Mouse (Mus musculus): Measurements from ENCODE around the gene Fn3k. TPM values are rescaled to one million over a fixed set of nuclear protein-coding genes. Genes with fewer than 3 reads are reported as not detected.

The Fn3k gene
- polyA plus RNA-seq, 1 experiment from 2014 or later = 6.6 TPM

- ATAC-seq (replicated peaks; ENCODE audit: low FRiP score, low read depth) (peak; percentile 99), DNase-seq (ENCODE audit: low spot score) (peak; percentile 99)
- peak within 1 kb of the TSS; percentile 69 for H3K4me2 ChIP-seq (ENCODE audit: low read length)
- H3K9me3 ChIP-seq (replicated peaks; ENCODE audit: low read length) = no peaks in the 10 kb centered on the region
- 1% methylated on average over 28 of the region's 28 CpGs for WGBS
- H3K9ac ChIP-seq (ENCODE audit: low read depth, low read length) = peak within 1 kb of the TSS; percentile 68
- no peaks in the 10 kb centered on the region; the same call in 1 of the 2 replicates for H3K36me3 ChIP-seq (ENCODE audit: insufficient read depth, low read length)
- H3K4me3 ChIP-seq (replicated peaks; ENCODE audit: low read depth, low read length) = peak within 1 kb of the TSS; percentile 68
- no peaks in the 10 kb centered on the region for H3K27me3 ChIP-seq (ENCODE audit: insufficient read depth, low read length)
- peak within 1 kb of the TSS; percentile 85 for H3K27ac ChIP-seq
- no peaks in the 10 kb centered on the region; the same call in 1 of the 2 replicates for H3K4me1 ChIP-seq (replicated peaks; ENCODE audit: insufficient read depth, low read length)
- peak; percentile 52 for TF ChIP-seq CTCF (IDR thresholded peaks at IDR 0.05; ENCODE audit: low read depth)
Measured at GRCm38 (mm10) chr11:121420830-121421552, 13.7 kb upstream of the Fn3k start, which contains the start of gene Fn3krp. TSS of gene Fn3krp (plus strand) at chr11:121421401.

GRCm38 (mm10) chr11:121421553-121422173 lies 13.1 kb upstream of the Fn3k start:
- peak overlapping the region; percentile 68 for H3K9ac ChIP-seq (ENCODE audit: low read depth, low read length)
- H3K4me3 ChIP-seq (replicated peaks; ENCODE audit: low read depth, low read length) = peak overlapping the region; percentile 68
- peak overlapping the region; percentile 85 for H3K27ac ChIP-seq
- no peaks in the 10 kb centered on the region for H3K27me3 ChIP-seq (ENCODE audit: insufficient read depth, low read length)
- DNase-seq (ENCODE audit: low spot score) (peak; percentile 39), ATAC-seq (replicated peaks; ENCODE audit: low FRiP score, low read depth) (peak; percentile 66)
- H3K36me3 ChIP-seq (ENCODE audit: insufficient read depth, low read length) = no peaks in the 10 kb centered on the region; the same call in 1 of the 2 replicates
- no peak for TF ChIP-seq CTCF (IDR thresholded peaks at IDR 0.05; ENCODE audit: low read depth)
- WGBS = 1% methylated on average over 28 of the region's 28 CpGs
- H3K9me3 ChIP-seq (replicated peaks; ENCODE audit: low read length) = no peaks in the 10 kb centered on the region
- H3K4me1 ChIP-seq (replicated peaks; ENCODE audit: insufficient read depth, low read length) = no peaks in the 10 kb centered on the region; the same call in 1 of the 2 replicates
- H3K4me2 ChIP-seq (ENCODE audit: low read length) = peak overlapping the region; percentile 69

GRCm38 (mm10) chr11:121433397-121433796 lies 1.3 kb upstream of the Fn3k start:
- no peak for ATAC-seq (replicated peaks; ENCODE audit: low FRiP score, low read depth)
- 84% methylated on average over 4 of the region's 4 CpGs for WGBS
- H3K27ac ChIP-seq = no peak overlapping the region

GRCm38 (mm10) chr11:121437236-121437635 lies 2.5 kb downstream of the Fn3k start:
- TF ChIP-seq CTCF (IDR thresholded peaks at IDR 0.05; ENCODE audit: low read depth) = no peak

More at GRCm38 (mm10) chr11:121433397-121433796, 1.3 kb upstream of the Fn3k start:
- Histone ChIP-seq H3K36me3 (ENCODE audit: insufficient read depth, low read length) (peaks cover 16% of the 10 kb centered on the region; the same call in 1 of the 2 replicates), H3K9me3 (replicated peaks; ENCODE audit: low read length) (no peaks in the 10 kb centered on the region), H3K27me3 (ENCODE audit: insufficient read depth, low read length) (no peaks in the 10 kb centered on the region), H3K4me3 (replicated peaks; ENCODE audit: low read depth, low read length) (no peak overlapping the region), H3K4me2 (ENCODE audit: low read length) (no peak overlapping the region), H3K4me1 (replicated peaks; ENCODE audit: insufficient read depth, low read length) (peaks cover 8% of the 10 kb centered on the region; the same call in 1 of the 2 replicates), H3K9ac (ENCODE audit: low read depth, low read length) (no peak overlapping the region)
- TF ChIP-seq CTCF (IDR thresholded peaks at IDR 0.05; ENCODE audit: low read depth) = no peak
- no peak for DNase-seq (ENCODE audit: low spot score)

GRCm38 (mm10) chr11:121439686-121440292 lies 5.1 kb downstream of the Fn3k start:
- no peaks in the 10 kb centered on the region for H3K27me3 ChIP-seq (ENCODE audit: insufficient read depth, low read length)
- no peak for ATAC-seq (replicated peaks; ENCODE audit: low FRiP score, low read depth)
- 68% methylated on average over 5 of the region's 5 CpGs for WGBS

More at GRCm38 (mm10) chr11:121437236-121437635, 2.5 kb downstream of the Fn3k start:
- Histone ChIP-seq H3K9me3 (replicated peaks; ENCODE audit: low read length) (no peaks in the 10 kb centered on the region), H3K9ac (ENCODE audit: low read depth, low read length) (no peak overlapping the region), H3K4me3 (replicated peaks; ENCODE audit: low read depth, low read length) (no peak overlapping the region), H3K4me2 (ENCODE audit: low read length) (no peak overlapping the region), H3K4me1 (replicated peaks; ENCODE audit: insufficient read depth, low read length) (peaks cover 8% of the 10 kb centered on the region; the same call in 1 of the 2 replicates), H3K27ac (no peak overlapping the region), H3K36me3 (ENCODE audit: insufficient read depth, low read length) (no peaks in the 10 kb centered on the region), H3K27me3 (ENCODE audit: insufficient read depth, low read length) (no peaks in the 10 kb centered on the region)
- no peak for ATAC-seq (replicated peaks; ENCODE audit: low FRiP score, low read depth)
- WGBS = 81% methylated on average over 5 of the region's 5 CpGs
- no peak for DNase-seq (ENCODE audit: low spot score)

GRCm38 (mm10) chr11:121441653-121442052 lies 6.9 kb downstream of the Fn3k start:
- Histone ChIP-seq H3K36me3 (ENCODE audit: insufficient read depth, low read length) (no peaks in the 10 kb centered on the region), H3K27ac (no peak overlapping the region), H3K4me2 (ENCODE audit: low read length) (no peak overlapping the region), H3K4me3 (replicated peaks; ENCODE audit: low read depth, low read length) (no peak overlapping the region), H3K9ac (ENCODE audit: low read depth, low read length) (no peak overlapping the region), H3K27me3 (ENCODE audit: insufficient read depth, low read length) (no peaks in the 10 kb centered on the region), H3K4me1 (replicated peaks; ENCODE audit: insufficient read depth, low read length) (no peaks in the 10 kb centered on the region), H3K9me3 (replicated peaks; ENCODE audit: low read length) (no peaks in the 10 kb centered on the region)
- no peak for ATAC-seq (replicated peaks; ENCODE audit: low FRiP score, low read depth)
- no peak for DNase-seq (ENCODE audit: low spot score)
- TF ChIP-seq CTCF (IDR thresholded peaks at IDR 0.05; ENCODE audit: low read depth) = no peak
- 89% methylated on average over 4 of the region's 4 CpGs for WGBS

More at GRCm38 (mm10) chr11:121439686-121440292, 5.1 kb downstream of the Fn3k start:
- Histone ChIP-seq H3K27ac (no peak overlapping the region), H3K36me3 (ENCODE audit: insufficient read depth, low read length) (no peaks in the 10 kb centered on the region), H3K4me2 (ENCODE audit: low read length) (no peak overlapping the region), H3K9me3 (replicated peaks; ENCODE audit: low read length) (no peaks in the 10 kb centered on the region), H3K4me3 (replicated peaks; ENCODE audit: low read depth, low read length) (no peak overlapping the region), H3K9ac (ENCODE audit: low read depth, low read length) (no peak overlapping the region), H3K4me1 (replicated peaks; ENCODE audit: insufficient read depth, low read length) (0 out of 2 replicates have a peak, but pooled peaks cover 3% of the 10 kb centered on the region)
- peak; percentile 2 for DNase-seq (ENCODE audit: low spot score)
- TF ChIP-seq CTCF (IDR thresholded peaks at IDR 0.05; ENCODE audit: low read depth) = no peak

All from kidney, postnatal 0 days (tissue).